Mouse (Mus musculus): ENCODE measurements around the gene Cntfr. TPM values are rescaled to one million over a fixed set of nuclear protein-coding genes. Genes with fewer than 3 reads are reported as not detected.
"Not testable (repeated sequence)": the region's sequence is repeated elsewhere in the genome, so short reads cannot be mapped to it uniquely, and the experiment has no call there.

Gene Cntfr
- not detected in 2 replicates for total RNA-seq (2015)
- not detected in 2 replicates for total RNA-seq (2017)

- not testable (repeated sequence) for ATAC-seq (ENCODE audit: poor library complexity, severe bottlenecking)
Observed at GRCm38 (mm10) chr4:41696930-41697841, at the start of gene Cntfr. Cntfr (minus strand) TSS chr4:41697089.

- ATAC-seq (ENCODE audit: poor library complexity, severe bottlenecking): no peak
Observed at GRCm38 (mm10) chr4:41745021-41745420, 48.1 kb upstream of the Cntfr start.

- ATAC-seq (ENCODE audit: poor library complexity, severe bottlenecking): no peak
Observed at GRCm38 (mm10) chr4:41744131-41744530, 47.2 kb upstream of the Cntfr start.

- ATAC-seq (ENCODE audit: poor library complexity, severe bottlenecking): peak; percentile 86
Observed at GRCm38 (mm10) chr4:41741158-41741560, 44.3 kb upstream of the Cntfr start.

GRCm38 (mm10) chr4:41740380-41741157, 43.7 kb upstream of the Cntfr start:
- peak; percentile 71 for ATAC-seq (ENCODE audit: poor library complexity, severe bottlenecking)

GRCm38 (mm10) chr4:41739260-41739659, 42.4 kb upstream of the Cntfr start:
- ATAC-seq (ENCODE audit: poor library complexity, severe bottlenecking): no peak

- ATAC-seq (ENCODE audit: poor library complexity, severe bottlenecking): no peak
Observed at GRCm38 (mm10) chr4:41738256-41738603, 41.3 kb upstream of the Cntfr start.

GRCm38 (mm10) chr4:41737602-41738255, 40.8 kb upstream of the Cntfr start:
- peak; percentile 44 for ATAC-seq (ENCODE audit: poor library complexity, severe bottlenecking)

- ATAC-seq (ENCODE audit: poor library complexity, severe bottlenecking): peak; percentile 24; the same call in 1 of the 2 replicates
Observed at GRCm38 (mm10) chr4:41731052-41731765, 34.3 kb upstream of the Cntfr start, which contains the start of gene Arid3c. Arid3c (minus strand) TSS chr4:41731142.

GRCm38 (mm10) chr4:41726826-41727621, 30.1 kb upstream of the Cntfr start:
- ATAC-seq (ENCODE audit: poor library complexity, severe bottlenecking): no peak

GRCm38 (mm10) chr4:41722918-41723351, 26.0 kb upstream of the Cntfr start, which contains the start of gene Dctn3:
Dctn3 (minus strand) TSS chr4:41723170.
- peak; percentile 99 for ATAC-seq (ENCODE audit: poor library complexity, severe bottlenecking)

- ATAC-seq (ENCODE audit: poor library complexity, severe bottlenecking): no peak
Observed at GRCm38 (mm10) chr4:41716834-41717233, 19.9 kb upstream of the Cntfr start.

GRCm38 (mm10) chr4:41715596-41715995, 18.7 kb upstream of the Cntfr start:
- ATAC-seq (ENCODE audit: poor library complexity, severe bottlenecking): no peak

- ATAC-seq (ENCODE audit: poor library complexity, severe bottlenecking): no peak
Observed at GRCm38 (mm10) chr4:41715082-41715481, 18.2 kb upstream of the Cntfr start.

GRCm38 (mm10) chr4:41714276-41714675, 17.4 kb upstream of the Cntfr start:
- ATAC-seq (ENCODE audit: poor library complexity, severe bottlenecking): peak; percentile 68

- peak; percentile 85 for ATAC-seq (ENCODE audit: poor library complexity, severe bottlenecking)
Observed at GRCm38 (mm10) chr4:41713197-41714067, 16.5 kb upstream of the Cntfr start, which contains the start of gene Rpp25l. Rpp25l (minus strand) TSS chr4:41713534.

GRCm38 (mm10) chr4:41712421-41713196, 15.7 kb upstream of the Cntfr start:
- ATAC-seq (ENCODE audit: poor library complexity, severe bottlenecking): no peak

Data from megakaryocyte, adult 5-6 weeks (primary cell).